30 mouse cellular contexts compared by ENCODE assay signal in the genomic region with DNA sequence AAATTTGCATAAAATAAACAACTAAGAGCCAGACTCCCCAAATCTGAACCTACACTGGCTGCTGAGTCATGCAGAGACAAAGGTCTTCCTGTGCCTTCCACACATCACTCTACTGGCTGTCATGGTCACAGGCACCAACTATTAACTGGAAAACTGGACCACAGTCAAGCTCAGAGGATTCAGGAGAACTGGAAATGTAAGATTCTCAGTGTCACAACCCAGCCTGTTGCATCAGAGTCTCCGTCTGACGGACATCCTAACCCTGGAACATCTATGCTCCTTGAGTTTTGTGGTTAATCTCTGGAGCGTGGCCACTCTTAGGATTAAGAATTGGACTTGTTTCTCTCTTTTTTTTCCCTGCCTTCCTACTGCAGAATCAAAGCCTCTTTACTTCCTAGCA. TPM values are rescaled to one million over a fixed set of nuclear protein-coding genes. Genes with fewer than 3 reads are reported as not detected.
DNase-seq lines count a peak whose midpoint lies in the region; ATAC-seq and TF ChIP-seq lines count a peak whose summit lies in the region.
"Had no signal": no experiment of that assay in that cellular context is flagged by ENCODE, and none has a peak within 500 bp of the region (broad histone marks: within the 10 kb centered on the region; RNA-seq: fewer than 3 reads in every experiment).

No protein-coding gene starts in this region.

- H3K4me1 ChIP-seq in kidney, adult 2 months (ENCODE audit: control insufficient read depth, insufficient read depth, low read length) = peaks cover 2% of the 10 kb centered on the region; the same call in 1 of the 2 replicates
- peaks cover 18% of the 10 kb centered on the region for H3K4me1 ChIP-seq in kidney, embryonic 15.5 days
- peaks cover 20% of the 10 kb centered on the region for H3K4me1 ChIP-seq in forebrain, embryonic 12.5 days
- peaks cover 15% of the 10 kb centered on the region for H3K4me1 ChIP-seq in hindbrain, embryonic 14.5 days (replicated peaks; ENCODE audit: control insufficient read depth, insufficient read depth, low read length)

- no peak overlapping the region for H3K27ac ChIP-seq in kidney, adult 2 months (ENCODE audit: insufficient read depth, low read depth, low read length)
- H3K27ac ChIP-seq in kidney, embryonic 15.5 days = no peak overlapping the region
- no peak overlapping the region for H3K27ac ChIP-seq in forebrain, embryonic 12.5 days
- H3K27ac ChIP-seq in hindbrain, embryonic 14.5 days = no peak overlapping the region
- H3K27ac ChIP-seq: forebrain, embryonic 15.5 days; hindbrain, embryonic 12.5 days; kidney, postnatal 0 days; left cerebral cortex, adult 2 months; limb, embryonic 13.5 days; lung, embryonic 15.5 days; midbrain, embryonic 12.5 days; neural tube, embryonic 13.5 days had no signal

- H3K27me3 ChIP-seq in kidney, adult 2 months (replicated peaks; ENCODE audit: control insufficient read depth, insufficient read depth, low read length) = no peaks in the 10 kb centered on the region
- no peaks in the 10 kb centered on the region for H3K27me3 ChIP-seq in kidney, embryonic 15.5 days
- no peaks in the 10 kb centered on the region for H3K27me3 ChIP-seq in forebrain, embryonic 12.5 days
- H3K27me3 ChIP-seq in hindbrain, embryonic 14.5 days (ENCODE audit: control insufficient read depth, insufficient read depth, low read length) = no peaks in the 10 kb centered on the region
- H3K27me3 ChIP-seq: CH12.LX; forebrain, embryonic 15.5 days; hindbrain, embryonic 12.5 days; limb, embryonic 13.5 days; lung, embryonic 15.5 days; megakaryocyte, embryonic 14.5 days; midbrain, embryonic 12.5 days; neural tube, embryonic 13.5 days had no signal

- H3K36me3 ChIP-seq in kidney, adult 2 months (ENCODE audit: control insufficient read depth, insufficient read depth, low read length) = no peaks in the 10 kb centered on the region
- peaks cover 4% of the 10 kb centered on the region; the same call in 1 of the 2 replicates for H3K36me3 ChIP-seq in kidney, embryonic 15.5 days
- no peaks in the 10 kb centered on the region for H3K36me3 ChIP-seq in forebrain, embryonic 12.5 days (replicated peaks)
- H3K36me3 ChIP-seq in hindbrain, embryonic 14.5 days (replicated peaks; ENCODE audit: control insufficient read depth, insufficient read depth) = peaks cover 3% of the 10 kb centered on the region; the same call in 1 of the 2 replicates
- H3K36me3 ChIP-seq: hindbrain, embryonic 12.5 days; lung, embryonic 15.5 days; midbrain, embryonic 12.5 days had no signal

- 73% methylated on average over 3 of the region's 3 CpGs for WGBS in kidney, adult 2 months
- WGBS in kidney, embryonic 15.5 days = 57% methylated on average over 3 of the region's 3 CpGs
- WGBS in forebrain, embryonic 12.5 days = 76% methylated on average over 3 of the region's 3 CpGs
- 86% methylated on average over 3 of the region's 3 CpGs for WGBS in hindbrain, embryonic 14.5 days

- peak; percentile 27 for DNase-seq in kidney, adult 2 months
- DNase-seq in MN1 (ENCODE audit: low spot score) = peak; percentile 32
- DNase-seq in R1 (ENCODE audit: low read depth, low spot score) = peak; percentile 9
- no peak for DNase-seq in hindbrain, embryonic 14.5 days (ENCODE audit: low spot score)
- DNase-seq in layer of hippocampus, postnatal 10 days (ENCODE audit: low spot score in 2 of 2) = no peak
- DNase-seq: cerebellum, adult 9-10 months; cerebellum, postnatal 36 days; gastrocnemius, postnatal 25 days; heart, adult 18-20 months; heart, postnatal 36 days; lung, postnatal 4 days; right cerebral cortex, postnatal 4 days; thymus, adult 2 months; thymus, postnatal 36 days had no signal

- no peak overlapping the region for H3K4me3 ChIP-seq in kidney, adult 2 months (ENCODE audit: insufficient read depth, low read depth, low read length)
- H3K4me3 ChIP-seq in kidney, embryonic 15.5 days (replicated peaks) = no peak overlapping the region
- H3K4me3 ChIP-seq in forebrain, embryonic 12.5 days (replicated peaks) = no peak overlapping the region
- no peak overlapping the region for H3K4me3 ChIP-seq in hindbrain, embryonic 14.5 days (replicated peaks; ENCODE audit: low read length)
- H3K4me3 ChIP-seq: forebrain, embryonic 15.5 days; hindbrain, embryonic 12.5 days; left cerebral cortex, adult 2 months; limb, embryonic 13.5 days; lung, embryonic 15.5 days; megakaryocyte, embryonic 14.5 days; midbrain, embryonic 12.5 days; neural tube, embryonic 13.5 days had no signal

- no peak overlapping the region for H3K9ac ChIP-seq in kidney, embryonic 15.5 days
- H3K9ac ChIP-seq in forebrain, embryonic 12.5 days = no peak overlapping the region
- no peak overlapping the region for H3K9ac ChIP-seq in hindbrain, embryonic 14.5 days
- H3K9ac ChIP-seq: forebrain, embryonic 15.5 days; hindbrain, embryonic 12.5 days; limb, embryonic 13.5 days; lung, embryonic 15.5 days; midbrain, embryonic 12.5 days; neural tube, embryonic 13.5 days had no signal

- no peaks in the 10 kb centered on the region for H3K9me3 ChIP-seq in kidney, embryonic 15.5 days (replicated peaks)
- no peaks in the 10 kb centered on the region for H3K9me3 ChIP-seq in forebrain, embryonic 12.5 days
- H3K9me3 ChIP-seq in hindbrain, embryonic 14.5 days (ENCODE audit: control insufficient read depth, low read length) = no peaks in the 10 kb centered on the region
- H3K9me3 ChIP-seq: forebrain, embryonic 15.5 days; hindbrain, embryonic 12.5 days; limb, embryonic 13.5 days; lung, embryonic 15.5 days; megakaryocyte, embryonic 14.5 days; midbrain, embryonic 12.5 days; neural tube, embryonic 13.5 days had no signal

- ATAC-seq in kidney, embryonic 15.5 days (replicated peaks; ENCODE audit: low FRiP score) = no peak
- no peak for ATAC-seq in forebrain, embryonic 12.5 days (ENCODE audit: low FRiP score)
- ATAC-seq in hindbrain, embryonic 14.5 days (ENCODE audit: low FRiP score) = no peak
- ATAC-seq: activated CD4-positive, CD25-positive, alpha-beta regulatory T cell, adult 4 months; forebrain, embryonic 15.5 days; intestine, embryonic 16.5 days had no signal

- no peak for TF ChIP-seq POLR2A in kidney, adult 2 months (IDR thresholded peaks at IDR 0.05; ENCODE audit: low read depth, low read length)

- no peak for TF ChIP-seq CTCF in kidney, adult 2 months (conservative IDR thresholded peaks at IDR 0.05; ENCODE audit: insufficient read depth, insufficient read length, low read depth, low read length)

- no peak overlapping the region for H3K4me2 ChIP-seq in kidney, embryonic 15.5 days
- no peak overlapping the region for H3K4me2 ChIP-seq in forebrain, embryonic 12.5 days
- no peak overlapping the region for H3K4me2 ChIP-seq in hindbrain, embryonic 14.5 days (replicated peaks)
- H3K4me2 ChIP-seq: forebrain, embryonic 15.5 days; heart, embryonic 11.5 days; hindbrain, embryonic 12.5 days; limb, embryonic 13.5 days; liver, embryonic 11.5 days; lung, embryonic 15.5 days; midbrain, embryonic 12.5 days; neural tube, embryonic 13.5 days had no signal

RNA-seq across cellular contexts. Expression of gene Zfp330, which starts 3.4 kb away (rescaled TPM):
- polyA plus RNA-seq in kidney, adult 2 months (2012; rRNA removed) = 9.9 and 13.0 TPM in 2 replicates
- 71.3 and 75.3 TPM in 2 replicates for polyA plus RNA-seq in kidney, embryonic 15.5 days (2015; fragmentation: Nextera tagmentation; extraction: Ambion mirVana)
- polyA plus RNA-seq in forebrain, embryonic 12.5 days (2016; fragmentation: Nextera tagmentation; extraction: Ambion mirVana) = 74.7 and 79.7 TPM in 2 replicates
- polyA plus RNA-seq in hindbrain, embryonic 14.5 days (2014; fragmentation: Nextera tagmentation; extraction: Ambion mirVana) = 80.5 and 81.9 TPM in 2 replicates
- total RNA-seq in layer of hippocampus, postnatal 10 days (2021) = 10 to 100 TPM; 44.9 to 45.0 TPM

Comparison
In these comparisons a context has a peak if more than half of its experiments do, and no peak if none do; other contexts are left out.
1. DNase-seq: peak in kidney, adult 2 months (single experiment), MN1 (single experiment) and R1 (single experiment); none in hindbrain, embryonic 14.5 days (single experiment) and layer of hippocampus, postnatal 10 days (0 of 2).